Mouse (Mus musculus): ENCODE measurements at regions not wholly inside any gene's neighbourhood (a gene's known extent, or its start where the extent isn't known, plus 50 kb on each side); places are given as distances from the start of the nearest gene placed in this dataset.

GRCm38 (mm10) chr9:8273253-8273652 is 139.2 kb upstream of the Cep126 start:
- in situ Hi-C loops (cut with MboI; ENCODE audit: unreplicated experiment in 2 of 2), result no loop called here

GRCm38 (mm10) chr9:8249542-8249941 is 115.4 kb upstream of the Cep126 start:
- in situ Hi-C loops (cut with MboI; ENCODE audit: unreplicated experiment in 2 of 2), result no loop called here

- in situ Hi-C loops (cut with MboI; ENCODE audit: unreplicated experiment in 2 of 2), result loop anchor here (5.0 to 10.0 kb wide), 7 partner anchors 364 to 1147 kb away; no protein-coding TSS in a partner anchor
Measured at GRCm38 (mm10) chr9:8228078-8228477, 94.0 kb upstream of the Cep126 start.

- in situ Hi-C loops (cut with MboI; ENCODE audit: unreplicated experiment in 2 of 2), result loop anchor here (5.0 to 10.0 kb wide), 7 partner anchors 366 to 1148 kb away; no protein-coding TSS in a partner anchor
Measured at GRCm38 (mm10) chr9:8226415-8226814, 92.3 kb upstream of the Cep126 start.

GRCm38 (mm10) chr9:8208855-8209254 is 74.8 kb upstream of the Cep126 start:
- in situ Hi-C loops (cut with MboI; ENCODE audit: unreplicated experiment in 2 of 2), result loop anchor here (10.0 to 25.0 kb wide), 4 partner anchors 297 to 997 kb away; partner anchors contain the start of gene Mmp20 (in 1 of the 2)

GRCm38 (mm10) chr9:8185433-8185832 is 51.3 kb upstream of the Cep126 start:
- in situ Hi-C loops (cut with MboI; ENCODE audit: unreplicated experiment in 2 of 2), result no loop called here
